Mouse (Mus musculus) midbrain, embryonic 16.5 days (tissue): ENCODE data around the gene Prps1l3. TPM values are rescaled to one million over a fixed set of nuclear protein-coding genes. Genes with fewer than 3 reads are reported as not detected.

Experiments used
- ATAC-seq: fragments of 200-750 bp; cut with Nextera tagmentation; 2 replicates; pipeline ENCODE4 v1.8.0; 2017; ENCODE audit warnings: moderate TSS enrichment
- H3K27ac ChIP-seq: fragments of 300-500 bp; sonication (generic); 2 replicates; pipeline ENCODE4 v1.5.1; 2014; ENCODE audit warnings: mild to moderate bottlenecking, low read length, mixed read lengths
- H3K27me3 ChIP-seq: fragments of 300-500 bp; sonication (generic); 2 replicates; pipeline ENCODE4 v1.6.1; 2014; ENCODE audit warnings: low read depth, low read length, mixed read lengths; ENCODE audit not compliant: control insufficient read depth, insufficient read depth
- H3K36me3 ChIP-seq: fragments of 300-500 bp; sonication (generic); 2 replicates; pipeline ENCODE4 v1.6.1; 2014; ENCODE audit warnings: mild to moderate bottlenecking, low read length, moderate library complexity, mixed read lengths; ENCODE audit not compliant: control insufficient read depth, insufficient read depth
- H3K4me1 ChIP-seq: fragments of 300-500 bp; sonication (generic); 2 replicates; pipeline ENCODE4 v1.6.1; 2014; ENCODE audit warnings: mild to moderate bottlenecking, low read length, mixed read lengths; ENCODE audit not compliant: control insufficient read depth, insufficient read depth
- H3K4me2 ChIP-seq: fragments of 300-500 bp; sonication (generic); 2 replicates; pipeline ENCODE4 v1.6.1; 2014; ENCODE audit warnings: mild to moderate bottlenecking, low read length, mixed read lengths
- H3K4me3 ChIP-seq: fragments of 300-500 bp; sonication (generic); 2 replicates; pipeline ENCODE4 v1.5.1; 2014; ENCODE audit warnings: low read depth, mild to moderate bottlenecking, low read length, moderate library complexity, mixed read lengths
- H3K9ac ChIP-seq: fragments of 300-500 bp; sonication (generic); 2 replicates; pipeline ENCODE4 v1.6.1; 2014; ENCODE audit warnings: low read depth, low read length, mixed read lengths
- H3K9me3 ChIP-seq: fragments of 300-500 bp; sonication (generic); replicated peaks from 2 replicates; pipeline ENCODE4 v1.6.1; 2014; ENCODE audit warnings: mild to moderate bottlenecking, low read length, mixed read lengths; ENCODE audit not compliant: control insufficient read depth, poor library complexity, severe bottlenecking
- WGBS: fragments of 180-500 bp; shearing (Covaris S2); extraction: QIAGEN DNeasy Blood & Tissue Kit; methylation state at CpG from one replicate; pipeline ENCODE4 v1.1.7; 2014; 5-methylcytosine and 5-hydroxymethylcytosine counted together
- polyA plus RNA-seq: library from polyadenylated mRNA; unstranded; fragments of >200 nt; fragmentation: Nextera tagmentation; extraction: Ambion mirVana; gene quantifications from 2 replicates; pipeline ENCODE4 v1.2.1, GENCODE M21; 2015

The Prps1l3 gene
- polyA plus RNA-seq, 1 experiment from 2014 or later, result 27.3 TPM

- ATAC-seq, result no peak
- H3K27me3 ChIP-seq, result no peaks in the 10 kb centered on the region
- no peak overlapping the region for H3K4me2 ChIP-seq
- no peaks in the 10 kb centered on the region for H3K9me3 ChIP-seq
- H3K4me3 ChIP-seq, result no peak overlapping the region
- H3K27ac ChIP-seq, result no peak overlapping the region
- H3K4me1 ChIP-seq, result peaks cover 6% of the 10 kb centered on the region; the same call in 1 of the 2 replicates
- WGBS, result 89% methylated on average over 4 of the region's 8 CpGs
- H3K9ac ChIP-seq, result no peak overlapping the region
- no peaks in the 10 kb centered on the region for H3K36me3 ChIP-seq
Measured at GRCm38 (mm10) chr12:57227776-57228175, 2.4 kb upstream of the Prps1l3 start.

GRCm38 (mm10) chr12:57229703-57230102, 509 bp upstream of the Prps1l3 start:
- peak overlapping the region; percentile 92 for H3K4me3 ChIP-seq
- H3K4me1 ChIP-seq, result peaks cover 6% of the 10 kb centered on the region; the same call in 1 of the 2 replicates
- no peaks in the 10 kb centered on the region for H3K27me3 ChIP-seq
- H3K36me3 ChIP-seq, result no peaks in the 10 kb centered on the region
- peak overlapping the region; percentile 82 for H3K4me2 ChIP-seq
- no peaks in the 10 kb centered on the region for H3K9me3 ChIP-seq
- ATAC-seq, result peak; percentile 9
- H3K9ac ChIP-seq, result peak overlapping the region; percentile 85
- peak overlapping the region; percentile 77 for H3K27ac ChIP-seq
- 34% methylated on average over 4 of the region's 4 CpGs for WGBS

GRCm38 (mm10) chr12:57231085-57231875, 1.1 kb downstream of the Prps1l3 start:
- peak overlapping the region; percentile 92 for H3K4me3 ChIP-seq
- no peaks in the 10 kb centered on the region for H3K9me3 ChIP-seq
- no peaks in the 10 kb centered on the region for H3K27me3 ChIP-seq
- ATAC-seq, result peak; percentile 12; the same call in 1 of the 2 replicates
- H3K36me3 ChIP-seq, result no peaks in the 10 kb centered on the region
- 81% methylated on average over 14 of the region's 14 CpGs for WGBS
- no peak overlapping the region for H3K27ac ChIP-seq
- H3K4me1 ChIP-seq, result peaks cover 6% of the 10 kb centered on the region; the same call in 1 of the 2 replicates
- peak overlapping the region; percentile 82 for H3K4me2 ChIP-seq
- peak overlapping the region; percentile 85 for H3K9ac ChIP-seq

- no peak for ATAC-seq
- H3K36me3 ChIP-seq, result peaks cover 3% of the 10 kb centered on the region
- WGBS, result 81% methylated on average over 5 of the region's 5 CpGs
- H3K4me1 ChIP-seq, result peaks cover 6% of the 10 kb centered on the region; the same call in 1 of the 2 replicates
- H3K4me2 ChIP-seq, result no peak overlapping the region
- H3K27ac ChIP-seq, result no peak overlapping the region
- no peak overlapping the region for H3K9ac ChIP-seq
- H3K4me3 ChIP-seq, result no peak overlapping the region
- H3K9me3 ChIP-seq, result no peaks in the 10 kb centered on the region
- H3K27me3 ChIP-seq, result no peaks in the 10 kb centered on the region
Measured at GRCm38 (mm10) chr12:57233386-57233785, 3.2 kb downstream of the Prps1l3 start.

- Histone ChIP-seq H3K36me3 (peaks cover 10% of the 10 kb centered on the region), H3K27ac (no peak overlapping the region), H3K4me2 (no peak overlapping the region), H3K4me1 (no peaks in the 10 kb centered on the region), H3K4me3 (no peak overlapping the region), H3K27me3 (no peaks in the 10 kb centered on the region), H3K9me3 (no peaks in the 10 kb centered on the region), H3K9ac (no peak overlapping the region)
- 94% methylated on average over 5 of the region's 5 CpGs for WGBS
- no peak for ATAC-seq
Measured at GRCm38 (mm10) chr12:57243671-57244495, 13.7 kb downstream of the Prps1l3 start.

DNA sequence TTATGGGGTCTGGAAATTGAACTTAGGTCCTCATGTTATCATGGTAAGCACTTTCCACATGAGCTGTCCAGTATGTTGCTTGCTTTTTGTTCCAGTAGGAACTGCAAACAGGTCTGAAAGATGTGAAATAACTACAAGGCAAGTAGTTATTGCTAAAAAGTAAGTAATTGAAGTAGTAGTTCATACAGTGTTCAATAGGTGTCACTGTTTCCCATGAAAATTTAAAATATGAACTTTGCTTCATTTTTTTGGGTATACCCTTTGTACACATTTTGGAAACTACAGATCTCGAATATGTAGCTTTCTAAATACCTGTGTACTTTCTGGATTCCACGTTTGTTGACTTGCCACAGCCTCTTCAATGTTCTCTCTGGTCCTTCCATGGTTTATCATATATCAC, 28.4 kb downstream of the Prps1l3 start:
- H3K9ac ChIP-seq, result no peak overlapping the region
- no peaks in the 10 kb centered on the region for H3K9me3 ChIP-seq
- ATAC-seq, result no peak
- no peaks in the 10 kb centered on the region for H3K27me3 ChIP-seq
- no peak overlapping the region for H3K27ac ChIP-seq
- H3K4me1 ChIP-seq, result no peaks in the 10 kb centered on the region
- no peak overlapping the region for H3K4me2 ChIP-seq
- H3K4me3 ChIP-seq, result no peak overlapping the region
- no peaks in the 10 kb centered on the region for H3K36me3 ChIP-seq
- WGBS, result 60% methylated on average over 2 of the region's 2 CpGs

- H3K27me3 ChIP-seq, result no peaks in the 10 kb centered on the region
- H3K4me2 ChIP-seq, result no peak overlapping the region
- H3K4me1 ChIP-seq, result no peaks in the 10 kb centered on the region
- no peaks in the 10 kb centered on the region for H3K36me3 ChIP-seq
- H3K4me3 ChIP-seq, result no peak overlapping the region
- ATAC-seq, result no peak
- WGBS, result 73% methylated on average over 1 of the region's 1 CpGs
- no peak overlapping the region for H3K27ac ChIP-seq
- H3K9ac ChIP-seq, result no peak overlapping the region
- no peaks in the 10 kb centered on the region for H3K9me3 ChIP-seq
Measured at GRCm38 (mm10) chr12:57275456-57275855, 45.2 kb downstream of the Prps1l3 start.

- Histone ChIP-seq H3K4me1 (no peaks in the 10 kb centered on the region), H3K9me3 (no peaks in the 10 kb centered on the region), H3K36me3 (no peaks in the 10 kb centered on the region), H3K4me2 (no peak overlapping the region), H3K27ac (no peak overlapping the region), H3K9ac (no peak overlapping the region), H3K4me3 (no peak overlapping the region), H3K27me3 (no peaks in the 10 kb centered on the region)
- 53% methylated on average over 3 of the region's 3 CpGs for WGBS
- ATAC-seq, result peak; percentile 62; the same call in 1 of the 2 replicates
Measured at GRCm38 (mm10) chr12:57281155-57282114, 51.2 kb downstream of the Prps1l3 start.
